ENCODE assay signal across 24 mouse cellular contexts in the genomic region with DNA sequence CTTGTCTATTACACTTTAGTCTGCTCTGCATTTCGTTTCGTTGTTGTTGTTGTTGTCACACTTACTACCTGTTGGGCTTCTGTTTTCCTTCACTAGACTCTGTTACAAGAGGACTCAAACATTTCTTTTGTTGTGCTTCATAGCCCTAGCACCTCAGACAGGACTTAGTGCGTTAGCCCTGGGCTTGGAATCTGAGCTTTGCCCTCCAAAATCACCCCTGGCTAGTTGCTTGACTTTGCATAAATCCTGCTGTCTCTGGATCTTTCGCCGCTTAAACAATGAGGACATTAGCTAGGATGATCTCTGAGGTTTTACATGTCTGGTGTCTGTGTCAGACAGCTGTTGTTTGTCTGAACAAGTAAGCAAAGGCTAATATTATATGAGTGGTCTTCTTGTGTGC. TPM values are rescaled to one million over a fixed set of nuclear protein-coding genes. Genes with fewer than 3 reads are reported as not detected.
DNase-seq lines count a peak whose midpoint lies in the region; ATAC-seq and TF ChIP-seq lines count a peak whose summit lies in the region.
"Had no signal": no experiment of that assay in that cellular context is flagged by ENCODE, and none has a peak within 500 bp of the region (broad histone marks: within the 10 kb centered on the region; RNA-seq: fewer than 3 reads in every experiment).

No protein-coding gene starts in this region.

- H3K9me3 ChIP-seq in intestine, embryonic 14.5 days (ENCODE audit: control insufficient read depth, low read length): no peaks in the 10 kb centered on the region
- H3K9me3 ChIP-seq in intestine, postnatal 0 days (ENCODE audit: control insufficient read depth): no peaks in the 10 kb centered on the region
- no peaks in the 10 kb centered on the region for H3K9me3 ChIP-seq in ES-E14 (ENCODE audit: control insufficient read depth, insufficient read depth, low read depth, low read length)
- no peaks in the 10 kb centered on the region for H3K9me3 ChIP-seq in kidney, embryonic 15.5 days (replicated peaks)
- no peaks in the 10 kb centered on the region for H3K9me3 ChIP-seq in stomach, embryonic 14.5 days (ENCODE audit: control insufficient read depth, low read depth, low read length)
- no peaks in the 10 kb centered on the region for H3K9me3 ChIP-seq in limb, embryonic 10.5 days (replicated peaks)
- H3K9me3 ChIP-seq: forebrain, embryonic 13.5 days; heart, embryonic 15.5 days; limb, embryonic 12.5 days; liver, embryonic 13.5 days had no signal

- no peak for TF ChIP-seq CTCF in intestine, postnatal 0 days (IDR thresholded peaks at IDR 0.05; ENCODE audit: low read depth)

- no peaks in the 10 kb centered on the region for H3K27me3 ChIP-seq in intestine, embryonic 14.5 days (replicated peaks; ENCODE audit: control insufficient read depth, insufficient read depth, low read length)
- H3K27me3 ChIP-seq in intestine, postnatal 0 days (replicated peaks; ENCODE audit: control insufficient read depth, insufficient read depth, low read length): no peaks in the 10 kb centered on the region
- no peaks in the 10 kb centered on the region for H3K27me3 ChIP-seq in kidney, embryonic 15.5 days
- no peaks in the 10 kb centered on the region for H3K27me3 ChIP-seq in stomach, embryonic 14.5 days (ENCODE audit: control insufficient read depth, insufficient read depth, low read length)
- no peaks in the 10 kb centered on the region for H3K27me3 ChIP-seq in limb, embryonic 10.5 days (ENCODE audit: low read depth, poor library complexity, severe bottlenecking)
- H3K27me3 ChIP-seq: forebrain, embryonic 13.5 days; heart, embryonic 15.5 days; limb, embryonic 12.5 days; liver, embryonic 13.5 days had no signal

- H3K4me2 ChIP-seq in intestine, embryonic 14.5 days (ENCODE audit: low read length): no peak overlapping the region
- H3K4me2 ChIP-seq in intestine, postnatal 0 days (replicated peaks; ENCODE audit: low read depth): no peak overlapping the region
- no peak overlapping the region for H3K4me2 ChIP-seq in kidney, embryonic 15.5 days
- H3K4me2 ChIP-seq in stomach, embryonic 14.5 days (replicated peaks; ENCODE audit: low read depth, low read length): no peak overlapping the region
- H3K4me2 ChIP-seq: forebrain, embryonic 13.5 days; heart, embryonic 15.5 days; limb, embryonic 12.5 days; liver, embryonic 13.5 days; lung, embryonic 14.5 days had no signal

- ATAC-seq in intestine, embryonic 14.5 days (replicated peaks; ENCODE audit: low FRiP score, low TSS enrichment, low read depth): no peak
- ATAC-seq in intestine, postnatal 0 days: no peak
- ATAC-seq in kidney, embryonic 15.5 days (replicated peaks; ENCODE audit: low FRiP score): no peak
- no peak for ATAC-seq in stomach, embryonic 14.5 days (ENCODE audit: insufficient number of reproducible peaks, insufficient read depth, low FRiP score, low read depth)
- ATAC-seq: forebrain, embryonic 13.5 days; midbrain, embryonic 16.5 days had no signal

- H3K9ac ChIP-seq in intestine, embryonic 14.5 days (ENCODE audit: low read length): no peak overlapping the region
- H3K9ac ChIP-seq in intestine, postnatal 0 days (ENCODE audit: low read depth, low read length): no peak overlapping the region
- H3K9ac ChIP-seq in ES-E14 (ENCODE audit: insufficient read depth, low read depth, low read length, poor library complexity, severe bottlenecking): no peak overlapping the region
- H3K9ac ChIP-seq in kidney, embryonic 15.5 days: no peak overlapping the region
- no peak overlapping the region for H3K9ac ChIP-seq in stomach, embryonic 14.5 days (replicated peaks; ENCODE audit: low read depth, low read length)
- H3K9ac ChIP-seq: forebrain, embryonic 13.5 days; heart, embryonic 15.5 days; limb, embryonic 12.5 days; liver, embryonic 13.5 days; lung, embryonic 14.5 days had no signal

- peaks cover 47% of the 10 kb centered on the region for H3K36me3 ChIP-seq in intestine, embryonic 14.5 days (ENCODE audit: control insufficient read depth, insufficient read depth, low read length)
- H3K36me3 ChIP-seq in intestine, postnatal 0 days (ENCODE audit: control insufficient read depth, insufficient read depth): peaks cover 11% of the 10 kb centered on the region; the same call in 1 of the 2 replicates
- no peaks in the 10 kb centered on the region for H3K36me3 ChIP-seq in ES-E14 (ENCODE audit: control insufficient read depth, insufficient read depth, low read length, poor library complexity, severe bottlenecking)
- peaks cover 29% of the 10 kb centered on the region for H3K36me3 ChIP-seq in kidney, embryonic 15.5 days
- peaks cover 5% of the 10 kb centered on the region; the same call in 1 of the 2 replicates for H3K36me3 ChIP-seq in stomach, embryonic 14.5 days (ENCODE audit: control insufficient read depth, insufficient read depth, low read length)
- H3K36me3 ChIP-seq in limb, embryonic 10.5 days: peaks cover 3% of the 10 kb centered on the region; the same call in 1 of the 2 replicates
- H3K36me3 ChIP-seq: heart, embryonic 15.5 days; liver, embryonic 13.5 days had no signal

- no peak overlapping the region for H3K4me3 ChIP-seq in intestine, embryonic 14.5 days (ENCODE audit: low read depth, low read length)
- H3K4me3 ChIP-seq in intestine, postnatal 0 days (ENCODE audit: low read depth, low read length): no peak overlapping the region
- no peak overlapping the region for H3K4me3 ChIP-seq in ES-E14 (ENCODE audit: insufficient read depth in 1 of 2, low read depth in 1 of 2, low read length in 2 of 2, poor library complexity in 1 of 2, severe bottlenecking in 1 of 2)
- no peak overlapping the region for H3K4me3 ChIP-seq in kidney, embryonic 15.5 days (replicated peaks)
- H3K4me3 ChIP-seq in stomach, embryonic 14.5 days (ENCODE audit: low read depth, low read length): no peak overlapping the region
- no peak overlapping the region for H3K4me3 ChIP-seq in limb, embryonic 10.5 days
- H3K4me3 ChIP-seq: erythroblast, embryonic 14.5 days; forebrain, embryonic 13.5 days; heart, embryonic 15.5 days; left cerebral cortex, adult 2 months; limb, embryonic 12.5 days; liver, embryonic 13.5 days had no signal

- WGBS in intestine, embryonic 14.5 days: 54% methylated on average over 5 of the region's 5 CpGs
- 58% methylated on average over 5 of the region's 5 CpGs for WGBS in intestine, postnatal 0 days
- 51% methylated on average over 5 of the region's 5 CpGs for WGBS in kidney, embryonic 15.5 days
- WGBS in stomach, embryonic 14.5 days: 54% methylated on average over 5 of the region's 5 CpGs
- WGBS in limb, embryonic 10.5 days: 86% methylated on average over 5 of the region's 5 CpGs

- H3K27ac ChIP-seq in intestine, embryonic 14.5 days (ENCODE audit: low read depth): peak overlapping the region; percentile 55; the same call in 1 of the 2 replicates
- H3K27ac ChIP-seq in intestine, postnatal 0 days (ENCODE audit: low read depth, low read length): no peak overlapping the region
- no peak overlapping the region for H3K27ac ChIP-seq in ES-E14 (ENCODE audit: insufficient read depth, low read depth, low read length, poor library complexity, severe bottlenecking)
- peak overlapping the region; percentile 59 for H3K27ac ChIP-seq in kidney, embryonic 15.5 days
- H3K27ac ChIP-seq in stomach, embryonic 14.5 days (ENCODE audit: low read length): peak overlapping the region; percentile 67
- no peak overlapping the region for H3K27ac ChIP-seq in limb, embryonic 10.5 days
- H3K27ac ChIP-seq: forebrain, embryonic 13.5 days; heart, embryonic 15.5 days; left cerebral cortex, adult 2 months; limb, embryonic 12.5 days; liver, embryonic 13.5 days had no signal

- H3K4me1 ChIP-seq in intestine, embryonic 14.5 days (replicated peaks; ENCODE audit: control insufficient read depth, insufficient read depth, low read length): no peaks in the 10 kb centered on the region
- H3K4me1 ChIP-seq in intestine, postnatal 0 days (replicated peaks; ENCODE audit: control insufficient read depth, insufficient read depth, low read length): no peaks in the 10 kb centered on the region
- H3K4me1 ChIP-seq in ES-E14 (ENCODE audit: control insufficient read depth in 2 of 2, insufficient read depth in 2 of 2, low read length in 2 of 2, poor library complexity in 1 of 2): peaks cover 2 to 10% of the 10 kb centered on the region in 2 experiments; a peak in 3 of 4 replicates
- H3K4me1 ChIP-seq in kidney, embryonic 15.5 days: peaks cover 25% of the 10 kb centered on the region
- H3K4me1 ChIP-seq in stomach, embryonic 14.5 days (ENCODE audit: control insufficient read depth, insufficient read depth, low read length): 0 out of 2 replicates have a peak, but pooled peaks cover 5% of the 10 kb centered on the region
- 0 out of 2 replicates have a peak, but pooled peaks cover 2% of the 10 kb centered on the region for H3K4me1 ChIP-seq in limb, embryonic 10.5 days
- H3K4me1 ChIP-seq: forebrain, embryonic 13.5 days; heart, embryonic 15.5 days; limb, embryonic 12.5 days; liver, embryonic 13.5 days had no signal

- peak; percentile 36 for DNase-seq in intestine, embryonic 14.5 days (ENCODE audit: low spot score)
- peak; percentile 26 for DNase-seq in ES-E14 (ENCODE audit: low read depth, low spot score)
- no peak for DNase-seq in layer of hippocampus, adult 11-12 months (ENCODE audit: low spot score)
- DNase-seq in embryo, embryonic 10.5 days (ENCODE audit: low spot score): no peak
- DNase-seq in limb, embryonic 10.5 days (ENCODE audit: low spot score): no peak
- DNase-seq: adrenal gland, adult 8-10 months; cerebellum, adult 9-11 months; embryo, embryonic 11 days; heart, adult 18-20 months; layer of hippocampus, adult 9-11 months; liver, embryonic 13.5 days; retina, postnatal 1 day; right cerebral cortex, postnatal 4 days; thymus, postnatal 25 days had no signal

- in situ Hi-C loops in ES-E14 (cut with MboI; ENCODE audit: low sequenced_read_pairs in 2 of 2, unreplicated experiment in 2 of 2): no loop called here

TF ChIP-seq in ES-E14, 5 proteins besides CTCF, POLR2A, EP300 and RAD21:
- TF ChIP-seq HCFC1 (IDR thresholded peaks at IDR 0.05; ENCODE audit: borderline replicate concordance, insufficient read depth, low read length): no peak
- no peak for TF ChIP-seq MAFK (IDR thresholded peaks at IDR 0.05; ENCODE audit: insufficient read depth, low read depth, low read length)
- TF ChIP-seq ZNF384 (IDR thresholded peaks at IDR 0.05; ENCODE audit: low read depth, low read length): no peak
- TF ChIP-seq ZC3H11A (IDR thresholded peaks at IDR 0.05; ENCODE audit: borderline replicate concordance, low read depth, low read length): no peak
- no peak for TF ChIP-seq CHD2 (IDR thresholded peaks at IDR 0.05; ENCODE audit: low read depth, low read length)
TF ChIP-seq in ES-E14: peak in this region for 0.

RNA-seq across cellular contexts. Expression of gene Dync2li1, which starts 52.4 kb away (rescaled TPM):
- 29.6 and 31.1 TPM in 2 replicates for polyA plus RNA-seq in intestine, embryonic 14.5 days (2014; fragmentation: Nextera tagmentation; extraction: Ambion mirVana)
- polyA plus RNA-seq in intestine, postnatal 0 days (2015; fragmentation: Nextera tagmentation; extraction: Ambion mirVana): 10.1 and 11.4 TPM in 2 replicates
- 3.5 and 5.9 TPM in 2 replicates for total RNA-seq in ES-E14 (2012; rRNA removed)
- polyA plus RNA-seq in kidney, embryonic 15.5 days (2015; fragmentation: Nextera tagmentation; extraction: Ambion mirVana): 51.0 and 52.8 TPM in 2 replicates
- polyA plus RNA-seq in stomach, embryonic 14.5 days (2014; fragmentation: Nextera tagmentation; extraction: Ambion mirVana): 37.1 and 39.9 TPM in 2 replicates
- polyA plus RNA-seq in limb, embryonic 10.5 days (2016; fragmentation: Nextera tagmentation; extraction: Ambion mirVana): 25.5 and 33.4 TPM in 2 replicates
- polyA plus RNA-seq: erythroblast, embryonic 14.5 days had no signal

Comparison
In these comparisons a context has a peak if more than half of its experiments do, and no peak if none do; other contexts are left out.
1. H3K27ac ChIP-seq: peak in intestine, embryonic 14.5 days (single experiment), kidney, embryonic 15.5 days (single experiment) and stomach, embryonic 14.5 days (single experiment); none in intestine, postnatal 0 days (single experiment), ES-E14 (single experiment) and limb, embryonic 10.5 days (single experiment).
2. DNase-seq: peak in intestine, embryonic 14.5 days (single experiment) and ES-E14 (single experiment); none in layer of hippocampus, adult 11-12 months (single experiment), embryo, embryonic 10.5 days (single experiment) and limb, embryonic 10.5 days (single experiment).